Mouse (Mus musculus) gastrocnemius, postnatal 4 days (tissue): ENCODE data around the gene Zfp84. TPM values are rescaled to one million over a fixed set of nuclear protein-coding genes. Genes with fewer than 3 reads are reported as not detected.
A peak's percentile ranks its signal among the peaks of the same experiment; 100 is the strongest.
"Not testable (repeated sequence)": the region's sequence is repeated elsewhere in the genome, so short reads cannot be mapped to it uniquely, and the experiment has no call there.

Experiments used
- DNase-seq, 2 experiments: peaks; one replicate each; pipeline ENCODE4 v3.0.0; 2021 to 2022; ENCODE audit warnings: low spot score in 2 of 2, mixed read lengths in 2 of 2
- long read RNA-seq, 2 experiments: library from polyadenylated mRNA; stranded (forward); transcript quantifications; one replicate each; pipeline ENCODE4 v2.0.0; 2021
- total RNA-seq, 2 experiments: library from RNA; stranded (reverse); gene quantifications; 2 replicates each; pipeline ENCODE4 v1.2.3; 2021

Zfp84 gene
- total RNA-seq: 10 to 100 TPM; 14.8 to 15.2 TPM
- long read RNA-seq, experiment 1, full-length matches to known transcripts: 7 of 9 reads
- long read RNA-seq, experiment 1, partial matches to known transcripts: 0 of 9 reads
- long read RNA-seq, experiment 1, other reads (novel, unspliced or antisense): 2 of 9 reads
- long read RNA-seq, experiment 2, full-length matches to known transcripts: 3 of 6 reads
- long read RNA-seq, experiment 2, partial matches to known transcripts: 0 of 6 reads
- long read RNA-seq, experiment 2, other reads (novel, unspliced or antisense): 3 of 6 reads

DNA sequence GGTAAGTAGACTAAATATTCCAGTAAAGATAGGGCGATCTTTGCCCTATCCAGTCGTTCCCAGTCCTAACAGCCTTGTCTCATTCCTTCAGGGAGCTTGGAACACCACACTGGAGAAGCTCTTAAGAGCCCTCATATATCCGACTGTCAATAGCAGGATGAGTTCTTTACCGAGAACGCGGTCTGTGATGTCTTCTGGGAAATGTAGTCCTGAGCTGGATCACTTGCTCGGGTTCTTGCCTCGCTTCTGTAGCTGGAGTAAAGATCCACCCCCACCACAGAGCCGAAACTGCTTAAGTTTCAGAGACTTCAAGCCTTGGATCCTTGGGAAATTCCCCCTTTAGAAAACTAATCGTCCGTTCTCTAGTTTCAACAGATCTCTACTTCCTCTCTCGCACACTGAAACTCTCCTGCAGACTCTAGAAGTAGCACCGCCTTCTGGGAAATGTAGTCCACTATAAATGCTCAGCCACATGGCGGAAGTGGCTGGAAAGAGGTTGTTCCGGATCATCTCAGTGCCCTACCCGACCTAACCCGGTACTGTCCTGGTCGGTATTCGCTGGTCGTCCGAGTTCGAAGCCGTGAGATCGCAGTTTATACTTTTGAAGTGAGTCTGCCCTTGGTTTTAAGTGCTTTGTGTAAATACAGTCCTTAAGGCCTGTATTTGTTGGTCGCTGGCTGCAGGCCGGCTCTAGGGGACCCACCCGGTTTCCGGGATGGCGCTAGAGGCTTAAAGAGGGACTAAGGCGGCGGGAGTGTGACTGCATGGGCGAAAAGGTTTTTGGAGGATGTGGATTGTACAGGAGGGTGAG is at the start of gene Zfp84:
Gene Zfp84, plus strand, starts transcription at position 463 of the 811 bp plus-strand sequence.
- DNase-seq: peak; percentile 51 to 80

DNA sequence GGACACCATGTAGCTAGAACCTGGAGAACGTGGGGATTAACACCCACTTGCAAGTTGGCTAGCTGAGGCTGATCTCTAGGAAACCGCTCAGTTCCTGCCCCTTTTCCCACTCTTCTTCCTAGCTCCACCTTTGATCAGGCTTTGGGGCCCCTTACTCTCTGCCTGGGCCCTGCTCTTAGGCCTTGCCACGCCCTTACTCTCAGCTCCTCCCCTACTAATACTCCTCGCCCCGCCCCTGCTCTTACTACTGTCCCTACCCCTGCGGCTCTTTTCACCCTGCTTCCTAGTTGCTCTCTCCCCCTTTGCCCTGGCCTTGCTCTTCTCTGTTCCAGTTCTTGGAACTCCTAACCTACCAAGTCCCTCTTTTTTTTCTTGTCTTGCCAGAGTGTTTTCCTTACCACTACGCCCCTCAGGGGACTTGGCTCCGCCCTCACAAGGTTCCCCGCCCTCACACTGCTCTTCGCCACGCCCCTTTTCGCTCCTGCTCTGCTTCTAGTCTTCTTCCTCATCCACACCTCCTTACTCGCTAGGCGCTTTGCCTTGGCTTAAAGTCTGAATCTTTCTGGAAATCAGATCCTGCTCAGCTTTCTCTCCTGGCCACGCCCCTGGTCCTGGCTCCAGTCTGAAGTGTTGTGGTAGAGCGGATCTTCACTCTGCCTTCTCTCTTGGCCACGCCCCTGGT is 42.8 kb upstream of the Zfp84 start:
- DNase-seq: not testable (repeated sequence)

DNA sequence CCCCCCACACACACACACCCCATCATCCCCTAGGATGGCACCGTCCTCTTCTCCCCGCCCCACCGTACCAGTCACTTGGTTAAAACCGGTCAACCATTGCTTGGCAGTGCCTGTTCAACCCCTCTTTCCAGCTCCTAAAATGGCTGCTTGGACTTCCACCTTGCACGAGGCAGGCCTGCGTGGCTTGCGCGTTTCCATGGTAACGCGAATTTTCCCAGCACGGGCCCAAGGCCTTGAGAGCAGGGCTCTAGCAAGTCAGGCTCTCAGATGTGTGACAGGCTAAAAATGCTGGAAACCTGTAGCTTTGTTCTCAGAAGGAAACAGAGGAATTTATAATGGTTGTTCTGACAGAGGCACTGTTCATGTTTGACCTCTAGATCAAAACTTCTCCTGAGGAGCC is 41.5 kb upstream of the Zfp84 start, which contains the start of gene Catsperg2:
Gene Catsperg2, minus strand, starts transcription at position 173 of the 400 bp plus-strand sequence.
- not testable (repeated sequence) for DNase-seq

DNA sequence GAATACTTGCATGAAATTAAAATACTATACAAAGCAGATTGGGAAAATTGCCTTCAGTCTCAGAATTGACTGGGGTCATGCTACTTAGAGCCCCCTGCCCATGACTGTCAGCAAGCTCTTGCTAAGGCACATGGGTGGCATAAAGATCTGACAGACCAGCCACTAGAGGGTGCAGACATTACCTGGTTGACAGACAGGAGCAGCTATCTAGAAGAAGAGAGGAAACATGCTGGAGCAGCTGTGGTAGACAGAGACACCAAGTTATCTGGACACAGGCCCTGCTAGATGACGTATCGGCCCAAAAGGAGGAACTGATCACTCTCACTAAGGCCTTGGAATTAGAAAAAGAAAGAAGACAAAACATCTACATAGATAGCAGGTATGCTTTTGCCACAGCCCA is 40.3 kb upstream of the Zfp84 start:
- DNase-seq: no peak

DNA sequence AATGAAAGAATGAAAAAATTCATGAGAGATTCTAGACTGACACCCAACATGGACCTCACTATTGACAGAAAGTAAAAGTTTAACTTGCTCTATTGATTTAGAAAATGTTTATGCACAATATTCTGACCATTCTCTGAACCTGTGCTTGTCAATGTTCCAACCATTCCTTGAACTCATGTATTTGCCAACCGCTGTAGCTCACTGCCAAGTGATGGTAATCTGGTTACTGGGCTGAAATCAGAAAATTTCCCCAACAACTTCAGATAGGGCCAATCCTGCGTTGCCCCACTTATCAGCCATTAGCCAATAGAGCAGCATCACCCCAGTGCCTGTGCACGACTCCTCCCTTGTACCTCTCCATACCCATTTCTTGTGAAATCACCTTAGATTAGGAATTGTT is 26.1 kb upstream of the Zfp84 start:
- no peak for DNase-seq

DNA sequence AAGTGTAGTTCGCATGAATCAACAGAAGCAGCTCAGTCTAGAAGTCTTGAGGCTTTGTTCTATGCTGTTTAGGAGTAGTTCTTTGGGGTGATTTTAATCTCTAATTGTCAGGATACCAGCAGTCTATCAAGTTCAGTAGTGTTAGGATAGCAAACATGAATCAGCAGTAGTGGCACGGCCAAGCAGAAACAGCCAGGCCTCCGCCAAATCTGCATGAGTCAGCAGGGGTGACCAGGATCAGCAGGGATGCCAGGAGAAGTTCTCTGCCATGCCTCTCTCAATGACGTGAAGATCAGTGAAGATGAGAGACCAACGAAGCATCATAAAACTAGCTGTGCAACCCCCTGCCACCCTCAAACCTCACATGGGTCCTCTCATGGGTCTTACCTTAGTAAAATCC is 7.9 kb upstream of the Zfp84 start:
- no peak for DNase-seq

DNA sequence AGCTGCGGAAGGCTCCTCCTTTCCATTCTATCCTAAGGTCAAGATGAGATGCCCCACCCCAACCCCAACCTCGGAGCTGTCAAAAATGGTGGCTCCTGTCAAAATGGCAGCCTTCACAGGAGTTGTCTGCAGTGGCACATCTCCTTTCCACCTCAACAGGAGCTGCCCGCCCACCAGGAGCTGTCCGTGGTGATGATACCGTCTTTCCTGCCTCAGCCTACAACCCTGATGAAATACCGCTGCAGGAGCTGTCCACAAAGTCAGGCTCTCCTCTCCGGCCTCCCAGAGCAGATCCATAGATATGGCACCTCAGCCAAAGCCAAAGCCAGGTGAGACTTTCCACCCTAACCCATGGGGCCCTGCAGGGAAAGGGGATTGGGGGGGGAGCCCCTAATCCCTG is 3.6 kb upstream of the Zfp84 start:
- DNase-seq: no peak

DNA sequence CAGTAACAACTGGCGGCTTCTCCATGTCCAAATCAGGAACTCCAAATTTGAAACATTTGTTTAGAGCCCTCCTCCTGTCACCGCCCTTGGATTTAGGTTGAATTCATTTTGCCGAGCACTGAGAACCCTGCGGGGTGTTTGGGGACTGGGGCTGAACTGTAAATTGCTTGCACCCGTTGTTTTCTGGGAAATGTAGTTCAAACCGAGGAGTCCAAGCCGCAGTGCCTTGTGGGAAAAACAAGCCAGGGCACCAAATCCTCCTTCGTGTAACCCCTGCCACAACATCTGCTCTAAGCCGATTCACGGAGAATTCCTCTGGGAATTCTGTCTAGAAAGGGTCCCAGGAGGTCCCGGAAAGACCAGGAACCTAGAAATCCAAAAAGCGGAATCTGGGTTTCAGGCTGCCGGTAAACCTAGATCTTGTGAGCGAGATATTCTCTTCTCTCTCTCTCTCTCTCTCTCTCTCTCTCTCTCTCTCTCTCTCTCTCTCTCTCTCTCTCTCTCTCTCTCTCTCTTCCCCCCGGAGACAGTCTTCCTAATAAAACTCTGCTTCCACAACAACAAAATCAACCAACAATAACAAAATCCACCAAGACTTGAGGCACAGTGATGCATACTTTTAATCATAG is 1.2 kb upstream of the Zfp84 start:
- DNase-seq: peak; percentile 29 to 77

DNA sequence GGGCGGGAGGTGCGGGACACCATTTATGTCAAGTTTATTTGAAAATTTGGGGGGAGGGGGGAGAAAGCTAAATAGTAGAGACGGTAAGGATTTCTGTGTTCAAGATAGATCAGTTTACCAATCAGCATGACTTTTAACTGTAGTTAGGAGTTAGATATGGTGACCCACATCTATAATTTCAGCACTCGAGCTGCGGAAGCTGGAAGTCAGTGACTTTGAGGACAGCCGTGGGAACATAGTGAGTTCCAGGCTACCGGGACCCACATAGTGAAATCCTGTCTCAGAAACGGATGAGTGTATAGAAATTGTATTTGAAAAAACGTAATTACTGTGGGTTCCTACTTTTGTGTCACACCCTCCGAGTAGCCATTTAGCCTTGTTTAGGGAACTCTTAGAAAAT is 628 bp downstream of the Zfp84 start:
- DNase-seq: no peak

DNA sequence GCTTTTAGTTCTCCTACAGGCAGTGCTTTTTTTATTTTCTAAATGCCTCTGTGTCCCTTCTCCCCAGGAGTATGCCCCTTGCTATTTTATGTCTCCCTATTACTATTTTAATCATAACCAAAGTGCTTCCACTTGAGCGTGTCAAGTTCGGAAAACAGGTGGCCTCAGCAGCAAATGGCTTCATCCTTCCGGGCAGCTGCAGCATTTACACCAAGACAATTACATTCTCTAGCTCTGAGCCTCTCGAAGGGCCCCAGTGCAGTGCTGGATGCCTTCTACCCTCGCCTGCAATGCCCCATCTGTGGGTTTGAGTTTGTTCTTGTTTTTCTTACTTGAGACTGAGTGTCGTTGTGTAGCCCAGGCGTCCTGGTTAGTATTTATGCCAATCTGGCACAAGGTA is 5.2 kb downstream of the Zfp84 start:
- DNase-seq: no peak

DNA sequence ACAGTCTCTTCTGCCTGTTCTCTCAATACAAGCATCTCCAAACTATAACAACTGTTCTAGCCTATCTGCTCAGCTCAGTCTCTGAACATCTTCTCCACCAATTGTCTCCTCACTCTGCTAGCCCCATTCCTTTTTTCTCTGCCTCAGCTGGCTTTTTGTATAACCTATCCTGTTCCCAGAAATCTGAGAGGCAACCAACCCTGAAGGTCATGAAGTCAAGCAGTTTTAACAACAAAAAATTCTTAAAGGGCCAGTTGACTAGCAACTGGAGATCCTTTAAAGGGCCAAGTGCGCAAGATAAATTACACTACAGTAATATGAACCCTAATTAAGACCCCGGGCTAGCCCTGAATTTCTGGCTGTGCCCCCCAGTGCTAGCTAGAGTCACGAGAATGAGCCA is 6.0 kb downstream of the Zfp84 start:
- DNase-seq: no peak

DNA sequence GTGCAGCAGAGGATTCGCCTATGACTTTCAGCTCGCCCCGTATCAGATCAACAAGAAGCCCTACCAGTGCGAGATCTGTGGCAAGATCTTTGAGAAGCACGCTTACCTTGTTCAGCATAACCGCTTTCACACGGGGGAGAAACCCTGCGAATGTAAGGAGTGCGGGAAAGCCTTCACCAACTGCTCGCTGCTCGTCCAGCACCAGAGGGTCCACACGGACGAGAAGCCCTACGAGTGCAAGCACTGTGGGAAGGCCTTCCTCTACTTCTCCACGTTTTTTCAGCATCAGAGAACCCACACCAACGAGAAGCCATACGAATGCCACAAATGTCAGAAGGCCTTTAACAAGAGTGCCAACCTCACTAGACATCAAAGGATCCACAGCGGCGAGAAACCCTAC is 8.2 kb downstream of the Zfp84 start:
- no peak for DNase-seq

DNA sequence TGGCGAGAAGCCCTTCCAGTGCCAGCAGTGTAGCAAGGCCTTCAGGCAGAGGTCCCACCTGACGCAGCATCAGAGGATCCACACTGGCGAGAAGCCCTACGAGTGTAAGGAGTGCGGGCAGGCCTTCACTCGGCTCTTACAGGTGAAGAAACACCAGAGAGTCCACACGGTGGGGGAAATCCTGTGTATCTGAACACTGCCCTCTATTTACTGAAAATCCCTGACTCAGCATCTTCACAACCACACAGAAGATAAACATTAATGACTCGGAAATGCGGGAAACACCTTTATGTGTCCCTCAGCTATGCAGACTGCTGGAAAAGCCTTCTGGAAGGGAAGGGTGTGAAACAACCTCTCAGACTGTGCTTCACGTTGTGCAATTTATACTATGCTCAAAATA is 9.0 kb downstream of the Zfp84 start:
- DNase-seq: no peak

DNA sequence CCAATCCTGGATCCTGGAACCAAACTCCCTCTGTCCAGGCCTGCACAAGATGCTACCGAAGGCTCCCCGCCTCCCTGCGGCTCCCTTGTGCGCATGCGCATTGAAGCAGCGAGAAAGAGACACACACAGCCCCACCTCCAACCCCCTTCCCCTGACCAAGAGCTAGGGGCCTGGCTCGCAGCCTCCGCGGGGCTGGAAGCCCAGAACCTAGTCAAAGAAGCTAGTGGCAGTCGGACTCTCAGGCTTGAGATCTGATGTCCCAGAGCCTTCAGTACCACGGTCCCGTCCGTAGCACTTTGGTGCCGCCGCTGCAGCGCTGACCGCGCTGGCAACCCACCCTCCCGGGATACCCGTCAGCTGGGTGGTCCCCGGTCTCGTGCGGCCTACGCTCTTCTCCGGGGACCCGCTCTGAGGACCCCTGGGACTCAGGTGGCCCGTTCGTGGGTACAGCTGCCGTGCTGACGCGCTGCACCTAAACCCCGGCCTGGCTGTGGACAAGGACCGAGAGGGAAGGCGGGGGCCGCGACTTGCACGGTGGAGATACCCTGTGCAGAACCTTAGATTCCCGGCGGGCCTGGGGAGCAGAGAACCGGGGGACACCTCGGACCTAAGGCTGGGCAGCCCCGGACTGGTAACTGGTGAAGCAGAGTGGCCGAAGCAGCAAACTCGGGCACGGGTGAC is 15.7 kb downstream of the Zfp84 start, which contains the start of gene Zfp30:
Gene Zfp30, plus strand, starts transcription at position 128 of the 681 bp plus-strand sequence.
- DNase-seq: peak; percentile 71 to 86

DNA sequence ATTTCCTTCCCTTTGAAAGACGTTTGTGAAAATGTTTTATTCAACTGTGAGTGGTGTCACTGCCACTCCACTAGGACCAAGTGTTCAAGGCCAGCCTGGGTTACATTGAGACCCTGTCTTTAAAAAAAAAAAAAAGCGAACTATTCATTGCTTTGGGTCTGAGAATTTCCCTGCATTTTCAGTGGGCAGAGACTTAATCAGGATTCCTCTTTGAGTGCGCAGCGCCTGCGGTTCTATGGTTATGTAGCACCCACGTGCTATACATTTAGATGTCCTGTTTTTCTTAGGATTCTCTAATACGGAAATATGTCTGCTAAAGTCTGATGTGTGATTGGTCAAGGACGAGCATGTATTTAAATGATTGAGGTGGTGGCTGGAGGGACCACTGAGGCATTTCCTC is 16.7 kb downstream of the Zfp84 start:
- no peak for DNase-seq

DNA sequence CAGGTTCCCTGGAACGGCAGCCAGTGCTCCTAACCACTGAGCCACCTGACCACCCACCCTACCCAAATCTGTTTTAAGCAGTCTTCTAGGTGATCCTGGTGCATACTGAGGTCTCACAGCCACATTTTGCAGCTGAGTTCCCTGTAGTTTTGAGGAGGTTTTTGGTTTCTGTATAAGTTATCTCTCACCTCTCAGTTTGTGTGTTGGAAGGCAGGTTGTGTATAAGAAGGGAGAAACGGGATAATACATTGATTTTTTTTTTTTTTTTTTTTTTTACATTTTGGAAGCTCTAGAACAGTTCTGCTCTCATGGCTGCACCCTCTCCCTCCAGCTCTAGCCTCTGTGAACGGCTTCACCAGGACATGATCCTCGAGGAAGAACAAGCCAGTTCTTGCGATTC is 17.5 kb downstream of the Zfp84 start:
- DNase-seq: no peak

DNA sequence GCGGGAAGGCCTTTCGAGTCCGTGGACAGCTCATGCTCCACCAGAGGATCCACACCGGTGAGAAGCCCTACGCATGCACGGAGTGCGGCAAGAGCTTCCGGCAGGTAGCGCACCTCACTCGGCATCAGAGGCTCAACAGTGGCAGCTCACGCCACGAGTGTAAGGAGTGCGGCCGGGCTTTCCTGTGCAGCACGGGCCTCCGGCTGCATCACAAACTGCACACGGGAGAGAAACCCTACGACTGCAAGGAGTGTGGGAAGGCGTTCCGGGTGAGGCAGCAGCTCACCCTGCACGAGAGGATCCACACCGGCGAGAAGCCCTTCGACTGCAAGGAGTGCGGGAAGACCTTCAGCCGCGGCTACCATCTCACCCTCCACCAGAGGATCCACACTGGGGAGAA is 24.6 kb downstream of the Zfp84 start:
- no peak for DNase-seq

DNA sequence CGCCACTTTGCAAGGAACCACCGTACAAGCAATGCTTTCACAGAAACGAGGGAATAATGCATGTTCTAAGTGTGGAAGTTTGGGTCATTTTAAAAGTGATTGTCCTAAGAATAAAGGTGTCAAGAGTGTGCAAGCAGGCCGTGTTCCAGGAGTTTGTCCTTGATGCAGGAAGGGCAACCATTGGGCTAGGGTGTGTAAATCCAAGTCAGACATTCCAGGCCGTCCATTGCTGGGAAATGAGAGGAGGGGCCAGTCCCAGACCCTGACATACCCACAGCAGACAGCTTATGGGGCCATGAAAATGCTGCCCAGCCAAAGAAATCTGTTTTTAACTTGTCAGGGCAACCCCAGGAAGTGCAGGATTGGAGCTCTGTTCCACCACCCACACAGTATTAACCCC is 38.7 kb downstream of the Zfp84 start:
- DNase-seq: no peak

DNA sequence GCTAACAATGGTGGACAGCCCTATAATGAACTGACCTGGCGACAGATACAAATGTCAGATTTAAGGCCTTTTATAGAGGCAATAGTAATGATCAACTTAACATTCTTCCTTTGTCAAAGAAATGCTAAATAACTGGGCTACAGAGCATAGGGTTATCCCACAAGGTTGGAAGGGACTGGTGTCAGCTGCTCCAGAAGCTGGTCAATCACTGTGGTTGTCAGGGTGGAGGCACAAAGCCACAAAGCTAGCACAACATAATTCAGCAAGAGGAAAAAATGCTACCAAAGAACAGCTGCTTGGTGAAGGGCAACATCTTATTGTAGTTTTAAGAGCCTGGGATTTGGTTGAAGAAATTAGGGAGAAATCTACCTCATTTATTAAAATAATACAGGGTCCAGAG is 43.9 kb downstream of the Zfp84 start:
- no peak for DNase-seq

DNA sequence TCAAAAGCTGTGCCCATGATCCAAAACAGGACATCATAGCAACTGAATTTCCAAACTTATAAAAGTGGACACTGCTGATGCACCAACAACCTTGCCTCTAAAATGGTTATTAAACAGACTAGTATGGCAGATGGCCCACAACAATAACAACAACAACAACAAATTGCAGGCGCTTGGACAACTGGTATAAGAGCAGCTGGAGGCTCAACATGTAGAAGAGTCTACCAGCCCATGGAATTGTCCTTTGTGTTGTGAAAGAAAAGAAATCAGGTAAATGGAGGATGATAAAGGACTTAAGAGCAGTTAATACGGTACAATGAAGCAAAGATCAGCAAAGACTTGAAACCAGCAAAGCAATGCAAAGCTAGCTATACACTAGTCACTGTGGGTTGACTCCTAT is 46.0 kb downstream of the Zfp84 start:
- no peak for DNase-seq
